Mouse (Mus musculus): Measurements from ENCODE around the gene Nhsl1. TPM values are rescaled to one million over a fixed set of nuclear protein-coding genes. Genes with fewer than 3 reads are reported as not detected.

Nhsl1 gene
- polyA plus RNA-seq, 1 experiment from 2014 or later: 8.8 TPM

DNA sequence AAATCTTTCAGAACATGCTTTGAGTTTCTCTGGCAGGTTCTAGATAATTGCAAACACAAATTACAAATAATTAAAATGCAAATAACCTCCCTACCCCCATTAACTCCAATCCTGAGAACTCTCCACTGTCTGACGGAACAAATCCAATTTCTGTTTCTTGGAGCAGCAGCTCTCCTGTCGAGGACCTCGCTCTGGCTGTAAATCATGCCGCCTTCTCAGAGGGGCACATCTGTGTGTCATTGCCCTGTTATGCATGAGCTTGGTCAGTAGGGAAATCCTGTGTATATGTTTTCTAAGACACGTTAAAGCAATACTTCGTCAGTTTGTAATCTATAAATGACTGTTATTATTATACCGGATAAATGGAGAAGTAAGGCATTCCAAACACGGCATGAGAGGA is 35.3 kb downstream of the Nhsl1 start:
- DNase-seq (ENCODE audit: low spot score) (no peak), ATAC-seq (replicated peaks; ENCODE audit: low FRiP score, low read depth) (no peak)
- Histone ChIP-seq H3K4me1 (replicated peaks; ENCODE audit: insufficient read depth, low read length) (no peaks in the 10 kb centered on the region), H3K27me3 (ENCODE audit: insufficient read depth, low read length) (no peaks in the 10 kb centered on the region), H3K4me3 (replicated peaks; ENCODE audit: low read depth, low read length) (no peak overlapping the region), H3K9ac (ENCODE audit: low read depth, low read length) (no peak overlapping the region), H3K27ac (no peak overlapping the region), H3K4me2 (ENCODE audit: low read length) (no peak overlapping the region), H3K36me3 (ENCODE audit: insufficient read depth, low read length) (no peaks in the 10 kb centered on the region), H3K9me3 (replicated peaks; ENCODE audit: low read length) (no peaks in the 10 kb centered on the region)
- TF ChIP-seq CTCF (IDR thresholded peaks at IDR 0.05; ENCODE audit: low read depth): no peak
- 71% methylated on average over 8 of the region's 8 CpGs for WGBS

DNA sequence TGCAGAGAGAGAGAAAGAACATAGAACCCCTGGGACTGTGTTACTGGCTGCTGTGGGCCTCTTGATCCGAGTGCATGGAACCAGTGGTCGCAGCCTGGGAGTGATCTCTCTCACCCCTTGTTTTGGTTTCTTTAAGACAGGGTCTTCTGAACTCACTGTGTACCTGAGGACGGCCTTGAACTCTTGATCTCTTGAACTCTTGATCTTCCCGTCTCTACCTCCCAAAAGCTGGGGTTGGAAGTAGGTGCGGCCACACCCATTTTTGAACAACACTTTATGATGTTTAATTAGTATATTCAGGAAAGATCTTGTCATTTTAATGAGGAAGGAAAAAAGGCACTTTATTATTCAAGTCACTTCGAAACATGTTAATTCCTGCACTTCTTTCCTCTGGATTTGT is 37.7 kb downstream of the Nhsl1 start:
- 77% methylated on average over 6 of the region's 6 CpGs for WGBS
- H3K9ac ChIP-seq (ENCODE audit: low read depth, low read length): no peak overlapping the region
- ATAC-seq (replicated peaks; ENCODE audit: low FRiP score, low read depth) (no peak), DNase-seq (ENCODE audit: low spot score) (no peak)
- no peak overlapping the region for H3K4me2 ChIP-seq (ENCODE audit: low read length)
- no peak for TF ChIP-seq CTCF (IDR thresholded peaks at IDR 0.05; ENCODE audit: low read depth)
- H3K27me3 ChIP-seq (ENCODE audit: insufficient read depth, low read length): no peaks in the 10 kb centered on the region
- no peak overlapping the region for H3K4me3 ChIP-seq (replicated peaks; ENCODE audit: low read depth, low read length)
- H3K9me3 ChIP-seq (replicated peaks; ENCODE audit: low read length): no peaks in the 10 kb centered on the region
- H3K4me1 ChIP-seq (replicated peaks; ENCODE audit: insufficient read depth, low read length): no peaks in the 10 kb centered on the region
- no peak overlapping the region for H3K27ac ChIP-seq
- H3K36me3 ChIP-seq (ENCODE audit: insufficient read depth, low read length): no peaks in the 10 kb centered on the region

DNA sequence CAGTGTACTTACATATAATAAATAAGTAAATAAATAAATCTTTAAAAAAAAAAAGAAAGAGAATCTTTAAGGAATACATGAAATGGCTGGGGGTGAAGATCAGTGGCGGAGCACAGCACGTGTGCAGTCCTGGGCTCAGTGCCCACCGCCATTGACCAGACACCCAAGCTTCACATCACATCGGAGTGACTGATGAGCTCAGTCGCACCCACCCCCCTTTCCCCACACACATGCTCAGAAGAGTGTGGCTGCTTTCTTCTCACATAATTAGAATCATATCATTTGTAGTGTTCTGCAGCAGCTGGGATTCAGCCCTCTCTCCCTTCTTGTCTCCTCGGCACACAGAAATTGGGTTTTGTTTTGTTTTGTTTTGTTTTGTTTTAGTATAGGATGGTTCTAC is 38.4 kb downstream of the Nhsl1 start:
- ATAC-seq (replicated peaks; ENCODE audit: low FRiP score, low read depth) (no peak), DNase-seq (ENCODE audit: low spot score) (no peak)
- no peak for TF ChIP-seq CTCF (IDR thresholded peaks at IDR 0.05; ENCODE audit: low read depth)
- no peak overlapping the region for H3K4me2 ChIP-seq (ENCODE audit: low read length)
- no peak overlapping the region for H3K4me3 ChIP-seq (replicated peaks; ENCODE audit: low read depth, low read length)
- H3K36me3 ChIP-seq (ENCODE audit: insufficient read depth, low read length): no peaks in the 10 kb centered on the region
- H3K27me3 ChIP-seq (ENCODE audit: insufficient read depth, low read length): no peaks in the 10 kb centered on the region
- no peak overlapping the region for H3K27ac ChIP-seq
- no peak overlapping the region for H3K9ac ChIP-seq (ENCODE audit: low read depth, low read length)
- H3K4me1 ChIP-seq (replicated peaks; ENCODE audit: insufficient read depth, low read length): no peaks in the 10 kb centered on the region
- WGBS: 85% methylated on average over 6 of the region's 6 CpGs
- H3K9me3 ChIP-seq (replicated peaks; ENCODE audit: low read length): no peaks in the 10 kb centered on the region

DNA sequence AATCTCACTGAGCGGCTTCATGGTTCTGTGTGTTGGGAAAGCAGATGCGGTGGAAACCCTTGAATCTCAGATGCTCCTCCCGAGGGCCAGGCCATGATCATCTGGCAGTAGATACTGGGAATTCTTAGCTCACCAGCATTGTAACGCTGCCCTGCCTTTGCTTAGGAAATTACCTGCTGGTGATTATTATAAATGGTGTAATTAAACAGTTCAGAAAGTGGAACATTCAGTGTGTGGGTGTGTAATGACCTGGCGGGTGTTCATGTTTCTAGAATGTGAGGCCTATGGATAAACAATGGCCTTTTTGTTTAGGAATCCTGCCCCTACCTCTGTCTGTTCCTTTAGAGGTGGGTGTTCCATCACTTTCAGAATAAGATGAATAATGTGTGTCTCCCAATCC is 39.7 kb downstream of the Nhsl1 start:
- no peak for TF ChIP-seq CTCF (IDR thresholded peaks at IDR 0.05; ENCODE audit: low read depth)
- no peaks in the 10 kb centered on the region for H3K4me1 ChIP-seq (replicated peaks; ENCODE audit: insufficient read depth, low read length)
- H3K36me3 ChIP-seq (ENCODE audit: insufficient read depth, low read length): no peaks in the 10 kb centered on the region
- no peak for DNase-seq (ENCODE audit: low spot score)
- ATAC-seq (replicated peaks; ENCODE audit: low FRiP score, low read depth): no peak
- WGBS: 62% methylated on average over 5 of the region's 5 CpGs
- H3K27ac ChIP-seq: no peak overlapping the region
- H3K9ac ChIP-seq (ENCODE audit: low read depth, low read length): no peak overlapping the region
- no peaks in the 10 kb centered on the region for H3K27me3 ChIP-seq (ENCODE audit: insufficient read depth, low read length)
- H3K4me3 ChIP-seq (replicated peaks; ENCODE audit: low read depth, low read length): no peak overlapping the region
- no peaks in the 10 kb centered on the region for H3K9me3 ChIP-seq (replicated peaks; ENCODE audit: low read length)
- no peak overlapping the region for H3K4me2 ChIP-seq (ENCODE audit: low read length)

DNA sequence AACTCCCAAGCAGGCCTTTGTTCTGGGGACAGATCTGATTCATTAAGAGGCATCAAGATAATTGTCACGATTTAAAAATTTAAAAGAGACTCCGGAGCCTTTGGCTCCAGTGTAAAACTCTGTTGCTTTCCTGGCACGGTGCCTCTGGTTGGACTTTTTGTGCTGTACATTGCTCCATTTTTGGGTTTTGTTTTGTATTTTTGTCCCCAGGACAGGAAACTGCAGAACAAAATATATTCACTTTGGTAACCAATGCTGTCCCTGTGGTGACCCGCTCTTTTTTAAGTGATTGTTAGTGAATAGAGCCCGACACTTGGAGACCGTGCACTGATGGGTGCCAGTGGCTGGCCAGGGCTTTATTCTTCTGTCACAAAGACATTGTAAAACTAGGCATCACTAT is 41.4 kb downstream of the Nhsl1 start:
- 71% methylated on average over 6 of the region's 6 CpGs for WGBS
- no peaks in the 10 kb centered on the region for H3K36me3 ChIP-seq (ENCODE audit: insufficient read depth, low read length)
- no peaks in the 10 kb centered on the region for H3K27me3 ChIP-seq (ENCODE audit: insufficient read depth, low read length)
- ATAC-seq (replicated peaks; ENCODE audit: low FRiP score, low read depth): no peak
- H3K9ac ChIP-seq (ENCODE audit: low read depth, low read length): no peak overlapping the region
- no peak overlapping the region for H3K27ac ChIP-seq
- no peak overlapping the region for H3K4me3 ChIP-seq (replicated peaks; ENCODE audit: low read depth, low read length)
- no peak overlapping the region for H3K4me2 ChIP-seq (ENCODE audit: low read length)
- no peaks in the 10 kb centered on the region for H3K4me1 ChIP-seq (replicated peaks; ENCODE audit: insufficient read depth, low read length)
- no peak for TF ChIP-seq CTCF (IDR thresholded peaks at IDR 0.05; ENCODE audit: low read depth)
- DNase-seq (ENCODE audit: low spot score): peak; percentile 29
- H3K9me3 ChIP-seq (replicated peaks; ENCODE audit: low read length): no peaks in the 10 kb centered on the region

DNA sequence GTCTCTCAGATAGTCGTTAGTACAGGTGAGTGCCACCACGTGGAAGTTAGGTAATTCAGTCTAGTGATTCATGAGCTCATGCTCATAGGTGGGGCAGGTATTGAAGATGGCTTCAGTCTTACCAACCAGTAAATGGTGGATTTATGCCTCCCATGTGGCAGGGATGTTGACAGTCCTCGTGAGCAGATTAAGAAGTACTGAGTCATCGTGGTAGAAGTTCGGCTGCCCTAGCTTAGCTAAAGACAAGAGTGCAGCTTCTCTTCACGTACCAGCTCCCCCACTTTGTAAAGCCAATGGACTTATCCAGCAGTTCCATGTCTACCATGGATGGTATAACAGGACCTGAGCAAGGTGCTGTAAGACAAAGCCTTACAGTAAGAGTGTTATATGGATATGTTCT is 46.6 kb downstream of the Nhsl1 start:
- no peak for TF ChIP-seq CTCF (IDR thresholded peaks at IDR 0.05; ENCODE audit: low read depth)
- Histone ChIP-seq H3K4me1 (replicated peaks; ENCODE audit: insufficient read depth, low read length) (no peaks in the 10 kb centered on the region), H3K27me3 (ENCODE audit: insufficient read depth, low read length) (no peaks in the 10 kb centered on the region), H3K9ac (ENCODE audit: low read depth, low read length) (no peak overlapping the region), H3K9me3 (replicated peaks; ENCODE audit: low read length) (no peaks in the 10 kb centered on the region), H3K36me3 (ENCODE audit: insufficient read depth, low read length) (no peaks in the 10 kb centered on the region), H3K4me2 (ENCODE audit: low read length) (no peak overlapping the region), H3K27ac (no peak overlapping the region), H3K4me3 (replicated peaks; ENCODE audit: low read depth, low read length) (no peak overlapping the region)
- ATAC-seq (replicated peaks; ENCODE audit: low FRiP score, low read depth): no peak
- WGBS: 89% methylated on average over 6 of the region's 6 CpGs
- no peak for DNase-seq (ENCODE audit: low spot score)

DNA sequence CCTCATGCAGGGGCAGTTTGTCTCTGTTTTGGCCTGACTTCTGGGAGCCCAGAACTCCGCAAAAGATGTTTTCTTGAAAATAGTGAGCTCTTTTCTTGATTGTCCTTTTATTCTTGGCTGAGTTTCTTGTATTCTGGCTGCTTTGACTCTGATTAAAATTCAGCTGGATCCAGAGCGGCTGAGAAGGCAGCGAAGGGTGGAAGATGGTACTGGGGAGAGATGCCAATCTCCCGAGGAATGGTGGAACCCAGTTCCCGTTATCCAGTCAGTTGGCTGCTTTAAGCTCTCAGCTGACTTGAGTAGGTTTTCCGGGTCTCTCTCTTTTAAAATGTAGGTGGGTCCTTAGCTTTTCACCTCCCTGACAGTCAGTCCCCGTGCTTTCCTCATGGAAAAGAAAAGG is 47.9 kb downstream of the Nhsl1 start:
- Histone ChIP-seq H3K36me3 (ENCODE audit: insufficient read depth, low read length) (no peaks in the 10 kb centered on the region), H3K27me3 (ENCODE audit: insufficient read depth, low read length) (no peaks in the 10 kb centered on the region), H3K27ac (no peak overlapping the region), H3K4me2 (ENCODE audit: low read length) (no peak overlapping the region), H3K9me3 (replicated peaks; ENCODE audit: low read length) (no peaks in the 10 kb centered on the region), H3K4me3 (replicated peaks; ENCODE audit: low read depth, low read length) (no peak overlapping the region), H3K9ac (ENCODE audit: low read depth, low read length) (no peak overlapping the region), H3K4me1 (replicated peaks; ENCODE audit: insufficient read depth, low read length) (peaks cover 8% of the 10 kb centered on the region; the same call in 1 of the 2 replicates)
- DNase-seq (ENCODE audit: low spot score) (no peak), ATAC-seq (replicated peaks; ENCODE audit: low FRiP score, low read depth) (no peak)
- no peak for TF ChIP-seq CTCF (IDR thresholded peaks at IDR 0.05; ENCODE audit: low read depth)
- whole genome bisulfite sequencing: 73% methylated on average over 7 of the region's 7 CpGs
